Mouse (Mus musculus) cortical plate, adult 2 months (tissue): ENCODE measurements at regions not wholly inside any gene's neighbourhood (a gene's known extent, or its start where the extent isn't known, plus 50 kb on each side); places are given as distances from the start of the nearest gene placed in this dataset.

Experiments
- CTCF ChIP-seq: fragments of 200-500 bp; IDR thresholded peaks from 2 replicates; pipeline ENCODE4 v1.5.1; 2011; ENCODE audit warnings: mild to moderate bottlenecking, control low read depth, low read length; ENCODE audit not compliant: insufficient read depth; ENCODE audit errors: extremely low read depth
- POLR2A ChIP-seq: fragments of 200-500 bp; IDR thresholded peaks from 2 replicates; pipeline ENCODE4 v1.6.1; 2011; ENCODE audit warnings: mild to moderate bottlenecking, low read length, control low read depth; ENCODE audit not compliant: insufficient read depth; ENCODE audit errors: extremely low read depth

DNA sequence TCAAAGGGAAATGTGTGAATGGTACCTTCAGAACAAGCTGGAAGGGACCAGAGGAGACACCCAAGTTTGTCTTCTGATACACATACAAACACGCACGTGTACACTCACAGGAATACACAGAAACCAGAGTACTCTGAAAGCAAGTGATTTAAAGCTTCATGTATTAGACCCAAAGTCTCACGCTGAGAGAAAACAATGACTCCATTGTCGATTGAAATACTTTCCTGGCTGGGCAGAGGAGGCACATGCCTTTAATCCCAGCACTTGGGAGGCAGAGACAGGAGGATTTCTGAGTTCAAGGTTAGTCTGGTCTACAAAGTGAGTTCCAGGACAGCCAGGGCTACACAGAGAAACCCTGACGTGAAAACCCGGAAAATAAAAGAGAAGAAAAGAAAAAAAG is 203.5 kb upstream of the Gadl1 start:
- TF ChIP-seq POLR2A (no peak), CTCF (no peak)
